Mouse (Mus musculus) heart, adult 2 months (tissue): ENCODE results near the gene Tuba1b.

Experiments used
- CTCF ChIP-seq: fragments of 200-600 bp; IDR thresholded peaks from 2 replicates; pipeline ENCODE4 v1.8.1; 2022; ENCODE audit warnings: antibody characterized with exemption, mild to moderate bottlenecking, moderate library complexity
- EP300 ChIP-seq: fragments of 200-500 bp; IDR thresholded peaks from 2 replicates; pipeline ENCODE4 v1.6.1; 2011; ENCODE audit warnings: low read depth, low read length, control low read depth; ENCODE audit not compliant: insufficient read depth
- POLR2A ChIP-seq: fragments of 200-500 bp; IDR thresholded peaks from 2 replicates; pipeline ENCODE4 v1.6.1; 2011; ENCODE audit warnings: mild to moderate bottlenecking, low read depth, low read length, control low read depth; ENCODE audit not compliant: insufficient read depth

GRCm38 (mm10) chr15:98942081-98942480 lies 7.7 kb upstream of the Tuba1b start:
- TF ChIP-seq CTCF = no peak
- TF ChIP-seq POLR2A = no peak
- TF ChIP-seq EP300 = no peak
